Mouse (Mus musculus): ENCODE data around the gene Trpv1. TPM values are rescaled to one million over a fixed set of nuclear protein-coding genes. Genes with fewer than 3 reads are reported as not detected.
A peak's percentile ranks its signal among the peaks of the same experiment; 100 is the strongest.

Gene Trpv1
- polyA plus RNA-seq, 1 experiment from 2014 or later: 0.47 TPM

GRCm38 (mm10) chr11:73199879-73200278 lies 34.2 kb upstream of the Trpv1 start:
- Histone ChIP-seq H3K36me3 (ENCODE audit: control insufficient read depth, insufficient read depth, low read length) (no peaks in the 10 kb centered on the region), H3K4me3 (ENCODE audit: low read depth, low read length) (peak overlapping the region; percentile 73), H3K9ac (ENCODE audit: low read depth, low read length) (peak overlapping the region; percentile 74), H3K27me3 (replicated peaks; ENCODE audit: control insufficient read depth, insufficient read depth, low read length) (no peaks in the 10 kb centered on the region), H3K4me2 (ENCODE audit: low read depth, low read length) (peak overlapping the region; percentile 96), H3K27ac (replicated peaks; ENCODE audit: low read depth, low read length) (no peak overlapping the region), H3K9me3 (ENCODE audit: control insufficient read depth, low read length) (no peaks in the 10 kb centered on the region), H3K4me1 (ENCODE audit: control insufficient read depth, insufficient read depth, low read length) (0 out of 2 replicates have a peak, but pooled peaks cover 3% of the 10 kb centered on the region)
- ATAC-seq (ENCODE audit: low read depth) (no peak), DNase-seq (ENCODE audit: low spot score) (no peak)
- 6% methylated on average over 12 of the region's 12 CpGs for WGBS

- Histone ChIP-seq H3K4me2 (ENCODE audit: low read depth, low read length) (no peak overlapping the region), H3K9ac (ENCODE audit: low read depth, low read length) (no peak overlapping the region), H3K9me3 (ENCODE audit: control insufficient read depth, low read length) (no peaks in the 10 kb centered on the region), H3K27ac (replicated peaks; ENCODE audit: low read depth, low read length) (no peak overlapping the region), H3K4me3 (ENCODE audit: low read depth, low read length) (no peak overlapping the region), H3K36me3 (ENCODE audit: control insufficient read depth, insufficient read depth, low read length) (no peaks in the 10 kb centered on the region), H3K27me3 (replicated peaks; ENCODE audit: control insufficient read depth, insufficient read depth, low read length) (no peaks in the 10 kb centered on the region), H3K4me1 (ENCODE audit: control insufficient read depth, insufficient read depth, low read length) (0 out of 2 replicates have a peak, but pooled peaks cover 3% of the 10 kb centered on the region)
- DNase-seq (ENCODE audit: low spot score) (no peak), ATAC-seq (ENCODE audit: low read depth) (no peak)
- 47% methylated on average over 2 of the region's 2 CpGs for WGBS
These were observed 33.1 kb upstream of the Trpv1 start for GRCm38 (mm10) chr11:73201021-73201420.

- Histone ChIP-seq H3K27ac (replicated peaks; ENCODE audit: low read depth, low read length) (no peak overlapping the region), H3K9ac (ENCODE audit: low read depth, low read length) (no peak overlapping the region), H3K4me1 (ENCODE audit: control insufficient read depth, insufficient read depth, low read length) (0 out of 2 replicates have a peak, but pooled peaks cover 3% of the 10 kb centered on the region), H3K27me3 (replicated peaks; ENCODE audit: control insufficient read depth, insufficient read depth, low read length) (no peaks in the 10 kb centered on the region), H3K36me3 (ENCODE audit: control insufficient read depth, insufficient read depth, low read length) (no peaks in the 10 kb centered on the region), H3K4me3 (ENCODE audit: low read depth, low read length) (no peak overlapping the region), H3K4me2 (ENCODE audit: low read depth, low read length) (no peak overlapping the region), H3K9me3 (ENCODE audit: control insufficient read depth, low read length) (no peaks in the 10 kb centered on the region)
- no peak for ATAC-seq (ENCODE audit: low read depth)
- whole genome bisulfite sequencing: 32% methylated on average over 4 of the region's 4 CpGs
- no peak for DNase-seq (ENCODE audit: low spot score)
These were observed 32.5 kb upstream of the Trpv1 start for GRCm38 (mm10) chr11:73201597-73201996.

GRCm38 (mm10) chr11:73203895-73204294 lies 30.2 kb upstream of the Trpv1 start:
- no peak for DNase-seq (ENCODE audit: low spot score)
- H3K27me3 ChIP-seq (replicated peaks; ENCODE audit: control insufficient read depth, insufficient read depth, low read length): no peaks in the 10 kb centered on the region
- H3K4me3 ChIP-seq (ENCODE audit: low read depth, low read length): no peak overlapping the region
- H3K36me3 ChIP-seq (ENCODE audit: control insufficient read depth, insufficient read depth, low read length): no peaks in the 10 kb centered on the region
- ATAC-seq (ENCODE audit: low read depth): no peak
- no peaks in the 10 kb centered on the region for H3K4me1 ChIP-seq (ENCODE audit: control insufficient read depth, insufficient read depth, low read length)
- 84% methylated on average over 8 of the region's 8 CpGs for WGBS
- H3K9me3 ChIP-seq (ENCODE audit: control insufficient read depth, low read length): no peaks in the 10 kb centered on the region
- no peak overlapping the region for H3K4me2 ChIP-seq (ENCODE audit: low read depth, low read length)
- H3K27ac ChIP-seq (replicated peaks; ENCODE audit: low read depth, low read length): no peak overlapping the region
- no peak overlapping the region for H3K9ac ChIP-seq (ENCODE audit: low read depth, low read length)

- Histone ChIP-seq H3K27ac (replicated peaks; ENCODE audit: low read depth, low read length) (no peak overlapping the region), H3K4me2 (ENCODE audit: low read depth, low read length) (no peak overlapping the region), H3K4me3 (ENCODE audit: low read depth, low read length) (no peak overlapping the region), H3K27me3 (replicated peaks; ENCODE audit: control insufficient read depth, insufficient read depth, low read length) (no peaks in the 10 kb centered on the region), H3K9me3 (ENCODE audit: control insufficient read depth, low read length) (no peaks in the 10 kb centered on the region), H3K4me1 (ENCODE audit: control insufficient read depth, insufficient read depth, low read length) (no peaks in the 10 kb centered on the region), H3K9ac (ENCODE audit: low read depth, low read length) (no peak overlapping the region), H3K36me3 (ENCODE audit: control insufficient read depth, insufficient read depth, low read length) (no peaks in the 10 kb centered on the region)
- no peak for DNase-seq (ENCODE audit: low spot score)
- WGBS: 52% methylated on average over 7 of the region's 7 CpGs
- no peak for ATAC-seq (ENCODE audit: low read depth)
These were observed 28.9 kb upstream of the Trpv1 start for GRCm38 (mm10) chr11:73205194-73205593.

GRCm38 (mm10) chr11:73207621-73208020 lies 26.5 kb upstream of the Trpv1 start:
- Histone ChIP-seq H3K27ac (replicated peaks; ENCODE audit: low read depth, low read length) (no peak overlapping the region), H3K36me3 (ENCODE audit: control insufficient read depth, insufficient read depth, low read length) (no peaks in the 10 kb centered on the region), H3K4me2 (ENCODE audit: low read depth, low read length) (no peak overlapping the region), H3K4me1 (ENCODE audit: control insufficient read depth, insufficient read depth, low read length) (no peaks in the 10 kb centered on the region), H3K4me3 (ENCODE audit: low read depth, low read length) (no peak overlapping the region), H3K9me3 (ENCODE audit: control insufficient read depth, low read length) (no peaks in the 10 kb centered on the region), H3K9ac (ENCODE audit: low read depth, low read length) (no peak overlapping the region), H3K27me3 (replicated peaks; ENCODE audit: control insufficient read depth, insufficient read depth, low read length) (no peaks in the 10 kb centered on the region)
- DNase-seq (ENCODE audit: low spot score) (no peak), ATAC-seq (ENCODE audit: low read depth) (no peak)
- WGBS: 83% methylated on average over 2 of the region's 2 CpGs

- H3K27me3 ChIP-seq (replicated peaks; ENCODE audit: control insufficient read depth, insufficient read depth, low read length): no peaks in the 10 kb centered on the region
- H3K27ac ChIP-seq (replicated peaks; ENCODE audit: low read depth, low read length): no peak overlapping the region
- no peak overlapping the region for H3K9ac ChIP-seq (ENCODE audit: low read depth, low read length)
- H3K4me3 ChIP-seq (ENCODE audit: low read depth, low read length): no peak overlapping the region
- 70% methylated on average over 3 of the region's 3 CpGs for WGBS
- no peak overlapping the region for H3K4me2 ChIP-seq (ENCODE audit: low read depth, low read length)
- DNase-seq (ENCODE audit: low spot score) (no peak), ATAC-seq (ENCODE audit: low read depth) (no peak)
- no peaks in the 10 kb centered on the region for H3K4me1 ChIP-seq (ENCODE audit: control insufficient read depth, insufficient read depth, low read length)
- no peaks in the 10 kb centered on the region for H3K9me3 ChIP-seq (ENCODE audit: control insufficient read depth, low read length)
- H3K36me3 ChIP-seq (ENCODE audit: control insufficient read depth, insufficient read depth, low read length): no peaks in the 10 kb centered on the region
These were observed 20.1 kb upstream of the Trpv1 start for GRCm38 (mm10) chr11:73213956-73214355.

- Histone ChIP-seq H3K36me3 (ENCODE audit: control insufficient read depth, insufficient read depth, low read length) (no peaks in the 10 kb centered on the region), H3K27ac (replicated peaks; ENCODE audit: low read depth, low read length) (no peak overlapping the region), H3K27me3 (replicated peaks; ENCODE audit: control insufficient read depth, insufficient read depth, low read length) (no peaks in the 10 kb centered on the region), H3K4me3 (ENCODE audit: low read depth, low read length) (no peak overlapping the region), H3K4me2 (ENCODE audit: low read depth, low read length) (no peak overlapping the region), H3K9me3 (ENCODE audit: control insufficient read depth, low read length) (no peaks in the 10 kb centered on the region), H3K9ac (ENCODE audit: low read depth, low read length) (no peak overlapping the region), H3K4me1 (ENCODE audit: control insufficient read depth, insufficient read depth, low read length) (no peaks in the 10 kb centered on the region)
- WGBS: 67% methylated on average over 2 of the region's 2 CpGs
- ATAC-seq (ENCODE audit: low read depth) (no peak), DNase-seq (ENCODE audit: low spot score) (no peak)
These were observed 14.4 kb upstream of the Trpv1 start for GRCm38 (mm10) chr11:73219671-73220070.

GRCm38 (mm10) chr11:73220651-73221050 lies 13.4 kb upstream of the Trpv1 start:
- H3K4me2 ChIP-seq (ENCODE audit: low read depth, low read length): no peak overlapping the region
- H3K36me3 ChIP-seq (ENCODE audit: control insufficient read depth, insufficient read depth, low read length): no peaks in the 10 kb centered on the region
- ATAC-seq (ENCODE audit: low read depth) (no peak), DNase-seq (ENCODE audit: low spot score) (no peak)
- no peak overlapping the region for H3K27ac ChIP-seq (replicated peaks; ENCODE audit: low read depth, low read length)
- no peaks in the 10 kb centered on the region for H3K9me3 ChIP-seq (ENCODE audit: control insufficient read depth, low read length)
- H3K4me3 ChIP-seq (ENCODE audit: low read depth, low read length): no peak overlapping the region
- no peaks in the 10 kb centered on the region for H3K4me1 ChIP-seq (ENCODE audit: control insufficient read depth, insufficient read depth, low read length)
- no peak overlapping the region for H3K9ac ChIP-seq (ENCODE audit: low read depth, low read length)
- H3K27me3 ChIP-seq (replicated peaks; ENCODE audit: control insufficient read depth, insufficient read depth, low read length): no peaks in the 10 kb centered on the region
- WGBS: 67% methylated on average over 1 of the region's 1 CpGs

All from embryonic facial prominence, embryonic 14.5 days (tissue).